Mouse (Mus musculus): ENCODE measurements around the gene Grid2ip. TPM values are rescaled to one million over a fixed set of nuclear protein-coding genes. Genes with fewer than 3 reads are reported as not detected.

Gene Grid2ip
- polyA plus RNA-seq, 1 experiment from 2014 or later: 0.80 TPM

- Histone ChIP-seq H3K4me2 (ENCODE audit: low read length) (no peak overlapping the region), H3K4me1 (ENCODE audit: control insufficient read depth, insufficient read depth, low read length) (no peaks in the 10 kb centered on the region), H3K36me3 (ENCODE audit: control insufficient read depth, insufficient read depth, low read length) (peaks cover 17% of the 10 kb centered on the region), H3K27me3 (ENCODE audit: control insufficient read depth, insufficient read depth, low read depth, low read length) (no peaks in the 10 kb centered on the region), H3K9me3 (replicated peaks; ENCODE audit: control insufficient read depth, low read length, poor library complexity, severe bottlenecking) (no peaks in the 10 kb centered on the region), H3K9ac (ENCODE audit: low read depth, low read length) (no peak overlapping the region), H3K4me3 (ENCODE audit: low read depth, low read length) (no peak overlapping the region), H3K27ac (ENCODE audit: low read length) (no peak overlapping the region)
- WGBS: 84% methylated on average over 4 of the region's 4 CpGs
- no peak for ATAC-seq
Observed at GRCm38 (mm10) chr5:143422990-143423389, 65.9 kb downstream of the Grid2ip start.

GRCm38 (mm10) chr5:143423899-143424519, 66.9 kb downstream of the Grid2ip start:
- WGBS: 23% methylated on average over 6 of the region's 6 CpGs
- Histone ChIP-seq H3K9me3 (replicated peaks; ENCODE audit: control insufficient read depth, low read length, poor library complexity, severe bottlenecking) (no peaks in the 10 kb centered on the region), H3K9ac (ENCODE audit: low read depth, low read length) (no peak overlapping the region), H3K27me3 (ENCODE audit: control insufficient read depth, insufficient read depth, low read depth, low read length) (no peaks in the 10 kb centered on the region), H3K4me1 (ENCODE audit: control insufficient read depth, insufficient read depth, low read length) (no peaks in the 10 kb centered on the region), H3K4me2 (ENCODE audit: low read length) (no peak overlapping the region), H3K4me3 (ENCODE audit: low read depth, low read length) (no peak overlapping the region), H3K36me3 (ENCODE audit: control insufficient read depth, insufficient read depth, low read length) (peaks cover 11% of the 10 kb centered on the region), H3K27ac (ENCODE audit: low read length) (no peak overlapping the region)
- ATAC-seq: no peak

GRCm38 (mm10) chr5:143434421-143434820, 77.3 kb downstream of the Grid2ip start:
- Histone ChIP-seq H3K4me2 (ENCODE audit: low read length) (no peak overlapping the region), H3K36me3 (ENCODE audit: control insufficient read depth, insufficient read depth, low read length) (no peaks in the 10 kb centered on the region), H3K9ac (ENCODE audit: low read depth, low read length) (no peak overlapping the region), H3K27ac (ENCODE audit: low read length) (no peak overlapping the region), H3K9me3 (replicated peaks; ENCODE audit: control insufficient read depth, low read length, poor library complexity, severe bottlenecking) (no peaks in the 10 kb centered on the region), H3K4me3 (ENCODE audit: low read depth, low read length) (no peak overlapping the region), H3K27me3 (ENCODE audit: control insufficient read depth, insufficient read depth, low read depth, low read length) (no peaks in the 10 kb centered on the region), H3K4me1 (ENCODE audit: control insufficient read depth, insufficient read depth, low read length) (no peaks in the 10 kb centered on the region)
- no peak for ATAC-seq
- 3% methylated on average over 4 of the region's 4 CpGs for WGBS

GRCm38 (mm10) chr5:143441298-143441697, 84.2 kb downstream of the Grid2ip start:
- Histone ChIP-seq H3K4me1 (ENCODE audit: control insufficient read depth, insufficient read depth, low read length) (no peaks in the 10 kb centered on the region), H3K27ac (ENCODE audit: low read length) (no peak overlapping the region), H3K27me3 (ENCODE audit: control insufficient read depth, insufficient read depth, low read depth, low read length) (no peaks in the 10 kb centered on the region), H3K36me3 (ENCODE audit: control insufficient read depth, insufficient read depth, low read length) (no peaks in the 10 kb centered on the region), H3K9ac (ENCODE audit: low read depth, low read length) (no peak overlapping the region), H3K4me2 (ENCODE audit: low read length) (no peak overlapping the region), H3K9me3 (replicated peaks; ENCODE audit: control insufficient read depth, low read length, poor library complexity, severe bottlenecking) (no peaks in the 10 kb centered on the region), H3K4me3 (ENCODE audit: low read depth, low read length) (no peak overlapping the region)
- 80% methylated on average over 3 of the region's 3 CpGs for WGBS
- no peak for ATAC-seq

GRCm38 (mm10) chr5:143441753-143442152, 84.6 kb downstream of the Grid2ip start:
- H3K9me3 ChIP-seq (replicated peaks; ENCODE audit: control insufficient read depth, low read length, poor library complexity, severe bottlenecking): no peaks in the 10 kb centered on the region
- H3K27me3 ChIP-seq (ENCODE audit: control insufficient read depth, insufficient read depth, low read depth, low read length): no peaks in the 10 kb centered on the region
- H3K4me3 ChIP-seq (ENCODE audit: low read depth, low read length): no peak overlapping the region
- ATAC-seq: no peak
- H3K36me3 ChIP-seq (ENCODE audit: control insufficient read depth, insufficient read depth, low read length): no peaks in the 10 kb centered on the region
- WGBS: 87% methylated on average over 12 of the region's 12 CpGs
- H3K4me2 ChIP-seq (ENCODE audit: low read length): no peak overlapping the region
- no peak overlapping the region for H3K27ac ChIP-seq (ENCODE audit: low read length)
- H3K4me1 ChIP-seq (ENCODE audit: control insufficient read depth, insufficient read depth, low read length): no peaks in the 10 kb centered on the region
- H3K9ac ChIP-seq (ENCODE audit: low read depth, low read length): no peak overlapping the region

Other genes starting within 250 kb of the Grid2ip start
- 28.9 and 34.4 TPM in 2 replicates for gene Rnf216, start 244.3 kb upstream of the Grid2ip start, polyA plus RNA-seq (2015; fragmentation: Nextera tagmentation; extraction: Ambion mirVana)
- not detected in 2 replicates for gene Olfr718-ps1, start 209.8 kb upstream of the Grid2ip start, polyA plus RNA-seq (2015; fragmentation: Nextera tagmentation; extraction: Ambion mirVana)
- 11.6 and 12.5 TPM in 2 replicates for gene Rbak, start 176.6 kb upstream of the Grid2ip start, polyA plus RNA-seq (2015; fragmentation: Nextera tagmentation; extraction: Ambion mirVana)
- gene Spdye4b, start 176.3 kb upstream of the Grid2ip start, polyA plus RNA-seq (2015; fragmentation: Nextera tagmentation; extraction: Ambion mirVana): not detected in 2 replicates
- gene Spdye4a, start 130.4 kb upstream of the Grid2ip start, polyA plus RNA-seq (2015; fragmentation: Nextera tagmentation; extraction: Ambion mirVana): not detected in 2 replicates
- 18.9 and 20.0 TPM in 2 replicates for gene Zfp12, start 122.2 kb upstream of the Grid2ip start, polyA plus RNA-seq (2015; fragmentation: Nextera tagmentation; extraction: Ambion mirVana)
- gene Zfp316, start 87.3 kb upstream of the Grid2ip start, polyA plus RNA-seq (2015; fragmentation: Nextera tagmentation; extraction: Ambion mirVana): 8.7 and 9.6 TPM in 2 replicates
- gene Zfp853, start 63.7 kb upstream of the Grid2ip start, polyA plus RNA-seq (2015; fragmentation: Nextera tagmentation; extraction: Ambion mirVana): 0.15 and 0.48 TPM in 2 replicates
- 25.3 and 31.3 TPM in 2 replicates for gene E130309D02Rik, start 42.0 kb upstream of the Grid2ip start, polyA plus RNA-seq (2015; fragmentation: Nextera tagmentation; extraction: Ambion mirVana)
- 70.4 and 71.7 TPM in 2 replicates for gene Zdhhc4, start 28.1 kb upstream of the Grid2ip start, polyA plus RNA-seq (2015; fragmentation: Nextera tagmentation; extraction: Ambion mirVana)
- gene Kdelr2, start 46.5 kb downstream of the Grid2ip start, polyA plus RNA-seq (2015; fragmentation: Nextera tagmentation; extraction: Ambion mirVana): 123 and 133 TPM in 2 replicates
- gene Daglb, start 107.2 kb downstream of the Grid2ip start, polyA plus RNA-seq (2015; fragmentation: Nextera tagmentation; extraction: Ambion mirVana): 21.5 and 22.8 TPM in 2 replicates
- 378 and 409 TPM in 2 replicates for gene Rac1, start 170.7 kb downstream of the Grid2ip start, polyA plus RNA-seq (2015; fragmentation: Nextera tagmentation; extraction: Ambion mirVana)

Measured in midbrain, embryonic 16.5 days (tissue).